Mouse (Mus musculus): ENCODE results near the gene Tssk4.

Tssk4 gene

GRCm38 (mm10) chr14:55642679-55643059 lies 7.3 kb upstream of the Tssk4 start:
- intact Hi-C loops (cut with DNase I), result no loop called here

- intact Hi-C loops (cut with DNase I), result no loop called here
These were observed 6.7 kb upstream of the Tssk4 start, which contains the start of gene Tm9sf1 for GRCm38 (mm10) chr14:55643060-55643907. Gene Tm9sf1 (minus strand): TSS chr14:55643806.

- intact Hi-C loops (cut with DNase I), result no loop called here
These were observed 5.6 kb upstream of the Tssk4 start for GRCm38 (mm10) chr14:55644261-55644888.

DNA sequence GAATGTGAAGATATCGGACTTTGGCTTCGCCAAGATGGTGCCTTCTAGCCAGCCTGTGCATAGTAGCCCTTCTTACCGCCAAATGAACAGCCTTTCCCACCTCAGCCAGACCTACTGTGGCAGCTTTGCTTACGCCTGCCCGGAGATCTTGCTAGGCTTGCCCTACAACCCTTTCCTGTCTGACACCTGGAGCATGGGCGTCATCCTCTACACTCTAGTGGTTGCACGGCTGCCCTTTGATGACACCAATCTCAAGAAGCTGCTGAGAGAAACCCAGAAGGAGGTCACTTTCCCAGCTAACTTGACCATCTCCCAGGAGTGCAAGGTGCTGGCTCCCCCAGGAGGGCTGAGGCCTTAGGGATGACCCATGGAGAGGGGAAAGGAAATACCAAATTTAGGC lies 1.5 kb downstream of the Tssk4 start:
- intact Hi-C loops (cut with DNase I), result no loop called here

- intact Hi-C loops (cut with DNase I), result no loop called here
These were observed 7.0 kb downstream of the Tssk4 start for GRCm38 (mm10) chr14:55656935-55657334.

- intact Hi-C loops (cut with DNase I), result no loop called here
These were observed 8.0 kb downstream of the Tssk4 start for GRCm38 (mm10) chr14:55658011-55658410.

- intact Hi-C loops (cut with DNase I), result no loop called here
These were observed 10.1 kb downstream of the Tssk4 start, which contains the start of gene Mdp1 for GRCm38 (mm10) chr14:55659960-55660573. Gene Mdp1 (minus strand): TSS chr14:55660508.

DNA sequence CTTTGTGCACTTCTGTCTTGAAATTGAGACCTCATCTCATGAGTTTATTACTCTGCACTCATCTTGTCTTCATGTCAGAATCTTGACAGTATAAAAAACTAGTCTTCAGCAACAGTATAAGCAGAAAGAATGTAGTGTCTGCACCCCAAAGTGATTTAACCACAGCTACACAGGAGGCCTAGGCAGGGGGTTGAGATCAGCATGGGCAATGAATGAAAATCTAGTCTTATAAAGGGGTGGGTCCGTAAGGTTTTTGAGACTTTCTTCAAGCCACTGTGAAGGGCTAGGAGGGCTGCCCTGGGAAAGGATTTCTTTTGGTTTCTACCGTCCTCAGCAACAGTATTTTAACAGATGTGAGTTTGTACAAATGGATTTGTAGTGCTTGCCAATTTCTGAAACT lies 10.7 kb downstream of the Tssk4 start:
- intact Hi-C loops (cut with DNase I), result no loop called here

- intact Hi-C loops (cut with DNase I), result loop anchor here (5.0 kb wide), 1 partner anchor 34 kb away; the partner anchor contains the start of genes Gm49378 and Ipo4
These were observed 21.5 kb downstream of the Tssk4 start for GRCm38 (mm10) chr14:55671486-55671832.

GRCm38 (mm10) chr14:55671833-55672740 lies 22.1 kb downstream of the Tssk4 start, which contains the start of the genes Gmpr2 and Nedd8:
Gene Gmpr2 (plus strand): TSS chr14:55671941.
Gene Nedd8 (minus strand): TSS chr14:55672124.
- intact Hi-C loops (cut with DNase I), result loop anchor here (5.0 kb wide), 1 partner anchor 35 kb away; the partner anchor contains the start of genes Gm49378 and Ipo4

- intact Hi-C loops (cut with DNase I), result loop anchor here (5.0 kb wide), 1 partner anchor 35 kb away; the partner anchor contains the start of genes Gm49378 and Ipo4
These were observed 22.7 kb downstream of the Tssk4 start for GRCm38 (mm10) chr14:55672741-55673060.

DNA sequence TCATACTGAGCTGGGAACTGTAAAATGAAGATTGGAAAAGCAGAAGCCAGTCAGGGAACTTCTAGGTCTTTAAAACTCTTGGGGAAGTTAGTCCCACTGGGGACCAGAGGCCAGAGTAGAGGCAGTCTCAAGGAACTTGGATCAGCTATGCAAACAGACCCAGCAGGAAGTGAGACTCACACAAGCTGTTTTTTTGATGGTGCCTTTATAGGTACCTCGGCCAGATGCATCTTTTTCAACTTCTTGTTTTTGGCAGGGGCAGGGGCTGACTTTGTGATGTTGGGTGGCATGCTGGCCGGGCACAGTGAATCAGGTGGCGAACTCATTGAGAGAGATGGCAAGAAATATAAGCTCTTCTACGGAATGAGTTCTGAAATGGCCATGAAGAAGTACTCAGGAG lies 27.6 kb downstream of the Tssk4 start:
- intact Hi-C loops (cut with DNase I), result no loop called here

DNA sequence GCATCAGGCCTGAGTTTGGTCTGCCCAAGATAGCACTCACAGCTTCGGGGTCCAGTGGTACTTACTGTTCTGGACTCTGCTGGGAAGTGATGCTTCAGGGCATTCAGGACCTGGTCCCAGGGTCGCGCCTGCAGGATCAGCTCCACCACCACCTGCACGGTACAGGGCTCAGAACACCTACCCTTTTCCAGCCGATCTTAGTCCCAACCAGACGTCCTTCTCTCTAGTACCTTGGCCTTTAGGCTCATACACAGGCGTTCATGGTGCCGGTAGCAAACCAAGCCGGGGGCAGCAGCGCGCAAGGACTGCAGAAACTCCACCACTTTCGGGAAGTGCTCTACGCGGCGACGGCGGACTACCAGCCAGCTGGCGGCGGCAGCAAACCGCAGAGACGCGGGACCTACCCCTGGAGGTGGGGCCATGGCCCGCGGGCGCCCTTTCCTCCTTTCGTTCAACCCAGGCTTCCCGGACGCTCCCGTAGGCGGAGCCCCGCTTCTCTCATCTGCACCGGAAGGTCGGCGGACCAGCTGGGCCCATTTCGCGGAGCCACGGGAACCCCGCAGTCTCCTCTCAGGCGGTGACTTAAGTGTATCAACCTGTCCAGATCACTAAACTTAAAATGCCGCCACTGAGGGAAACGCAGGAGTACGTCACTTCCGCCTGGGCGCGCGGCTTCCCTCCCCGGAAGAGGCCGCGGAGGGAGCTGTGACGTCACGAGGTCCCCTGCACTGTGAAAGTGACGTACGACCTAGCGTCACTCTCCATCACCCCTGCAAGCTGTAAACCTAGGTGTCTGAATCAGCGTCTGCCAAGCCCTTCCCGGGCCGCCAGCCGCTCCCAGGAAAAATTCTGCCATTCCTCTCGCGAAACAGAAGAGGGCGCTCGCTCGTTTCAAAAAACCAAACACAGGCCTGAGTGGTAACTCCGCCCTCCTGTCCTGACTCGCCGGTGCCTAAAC lies 31.5 kb downstream of the Tssk4 start, which contains the start of gene Tinf2:
Tinf2 (minus strand) TSS at position 661 of the 958 bp plus-strand sequence.
- intact Hi-C loops (cut with DNase I), result no loop called here

- intact Hi-C loops (cut with DNase I), result no loop called here
These were observed 32.1 kb downstream of the Tssk4 start for GRCm38 (mm10) chr14:55682118-55682493.

DNA sequence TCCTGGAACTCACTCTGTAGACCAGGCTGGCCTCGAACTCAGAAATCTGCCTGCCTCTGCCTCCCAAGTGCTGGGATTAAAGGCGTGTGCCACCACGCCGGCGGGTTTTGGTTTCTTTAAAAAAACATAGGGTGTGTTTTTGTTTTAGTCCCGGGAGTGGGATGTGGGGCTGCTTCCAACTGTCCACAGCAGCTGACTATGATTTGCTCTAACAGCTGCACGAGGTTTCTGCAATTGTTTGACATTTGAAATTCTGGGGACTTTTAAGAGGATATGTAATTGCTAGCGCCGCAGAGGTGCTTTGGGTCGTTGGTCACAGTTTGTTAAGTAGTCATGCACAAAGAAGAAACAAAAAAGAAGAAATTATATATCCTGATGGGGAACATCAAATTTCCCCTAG lies 39.4 kb downstream of the Tssk4 start:
- intact Hi-C loops (cut with DNase I), result no loop called here

GRCm38 (mm10) chr14:55697226-55697625 lies 47.2 kb downstream of the Tssk4 start:
- intact Hi-C loops (cut with DNase I), result no loop called here

GRCm38 (mm10) chr14:55701131-55701530 lies 51.1 kb downstream of the Tssk4 start:
- intact Hi-C loops (cut with DNase I), result no loop called here
